Mouse (Mus musculus): ENCODE data around the gene Gm45716. TPM values are rescaled to one million over a fixed set of nuclear protein-coding genes. Genes with fewer than 3 reads are reported as not detected.

Gm45716 gene
- polyA plus RNA-seq, 1 experiment from 2014 or later = 17.7 TPM

DNA sequence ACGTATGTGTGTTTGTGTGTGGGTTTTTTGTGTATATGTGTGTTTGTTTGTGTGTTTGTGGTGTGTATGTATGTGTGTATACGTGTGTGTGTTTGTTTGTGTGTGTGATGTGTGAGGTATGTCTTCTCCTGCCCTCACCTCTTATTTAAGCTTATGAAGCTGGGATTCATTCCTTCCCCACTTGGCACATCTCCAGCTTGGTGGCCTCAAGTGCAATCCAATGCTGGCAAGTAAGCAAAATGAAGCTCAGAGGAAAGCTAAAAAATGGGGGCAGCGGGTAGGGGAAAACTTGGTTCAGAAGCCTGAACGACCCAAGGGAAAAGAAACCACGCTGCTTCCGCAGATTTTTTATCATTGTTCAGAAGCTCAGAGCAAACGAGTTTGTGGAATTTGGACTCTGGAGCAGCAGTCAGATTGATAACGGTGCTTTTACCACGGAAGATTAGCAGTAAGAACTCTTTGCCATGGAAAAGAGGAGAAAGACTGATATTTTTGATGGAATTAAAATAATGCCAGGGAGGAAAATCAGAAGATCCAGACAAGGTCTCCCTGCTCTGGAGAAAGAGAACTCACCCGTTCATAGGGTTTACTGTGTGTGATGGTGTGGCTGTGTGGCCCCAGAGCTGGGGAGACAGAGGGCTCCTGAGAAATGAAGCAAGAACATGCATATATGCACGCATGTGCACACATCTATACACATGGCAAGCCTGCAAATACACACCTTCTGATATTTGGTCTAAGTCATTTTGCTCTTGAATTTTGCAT, 8.5 kb downstream of the Gm45716 start:
- DNase-seq (ENCODE audit: low spot score) (no peak), ATAC-seq (ENCODE audit: insufficient read depth, low FRiP score, low TSS enrichment) (no peak)
- H3K27me3 ChIP-seq (ENCODE audit: control insufficient read depth, insufficient read depth, low read length) = no peaks in the 10 kb centered on the region
- H3K36me3 ChIP-seq (ENCODE audit: control insufficient read depth, insufficient read depth, low read length) = no peaks in the 10 kb centered on the region
- H3K9ac ChIP-seq (ENCODE audit: low read length) = no peak overlapping the region
- no peak overlapping the region for H3K4me2 ChIP-seq (ENCODE audit: low read depth)
- no peaks in the 10 kb centered on the region for H3K9me3 ChIP-seq (ENCODE audit: control insufficient read depth, low read length)
- H3K27ac ChIP-seq (ENCODE audit: low read depth, low read length) = no peak overlapping the region
- 86% methylated on average over 11 of the region's 11 CpGs for WGBS
- no peak overlapping the region for H3K4me3 ChIP-seq (ENCODE audit: low read depth, low read length)
- H3K4me1 ChIP-seq (ENCODE audit: control insufficient read depth, insufficient read depth, low read length) = no peaks in the 10 kb centered on the region

DNA sequence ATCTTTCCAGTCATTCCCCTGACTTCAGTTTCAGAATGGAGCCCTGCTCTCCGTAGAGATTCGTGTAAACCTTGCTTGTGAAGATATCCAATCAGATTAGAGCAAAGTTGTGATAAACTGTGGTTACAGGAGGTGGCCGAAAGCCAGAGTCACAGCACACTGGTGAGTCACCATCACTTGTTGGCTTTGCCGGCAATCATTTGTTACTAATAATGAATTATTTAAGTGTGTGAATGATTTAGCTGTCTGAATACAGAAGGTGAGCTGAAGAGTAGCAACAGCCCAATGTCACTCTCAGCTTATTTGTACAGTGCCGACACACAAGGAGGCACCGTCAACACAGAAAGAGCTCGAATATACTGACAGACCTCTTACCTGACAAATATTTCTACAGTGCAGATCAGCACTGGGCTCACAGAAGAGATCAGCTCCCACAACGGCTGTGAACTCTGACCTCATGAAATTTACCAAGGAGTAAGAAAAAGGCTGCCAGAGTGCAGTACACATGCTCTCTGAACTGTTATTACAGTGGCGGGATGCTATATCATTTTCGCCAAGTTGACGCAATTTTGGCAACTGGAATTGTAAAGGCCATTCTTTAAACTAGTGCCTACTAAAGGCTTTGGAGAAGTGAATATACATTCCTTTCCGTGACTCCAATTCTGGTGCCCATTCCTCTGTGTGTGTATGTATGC, 9.2 kb downstream of the Gm45716 start:
- H3K36me3 ChIP-seq (ENCODE audit: control insufficient read depth, insufficient read depth, low read length) = no peaks in the 10 kb centered on the region
- no peak overlapping the region for H3K9ac ChIP-seq (ENCODE audit: low read length)
- DNase-seq (ENCODE audit: low spot score) (no peak), ATAC-seq (ENCODE audit: insufficient read depth, low FRiP score, low TSS enrichment) (no peak)
- no peak overlapping the region for H3K4me2 ChIP-seq (ENCODE audit: low read depth)
- H3K4me3 ChIP-seq (ENCODE audit: low read depth, low read length) = no peak overlapping the region
- H3K4me1 ChIP-seq (ENCODE audit: control insufficient read depth, insufficient read depth, low read length) = no peaks in the 10 kb centered on the region
- no peak overlapping the region for H3K27ac ChIP-seq (ENCODE audit: low read depth, low read length)
- WGBS = 90% methylated on average over 12 of the region's 12 CpGs
- no peaks in the 10 kb centered on the region for H3K9me3 ChIP-seq (ENCODE audit: control insufficient read depth, low read length)
- no peaks in the 10 kb centered on the region for H3K27me3 ChIP-seq (ENCODE audit: control insufficient read depth, insufficient read depth, low read length)

DNA sequence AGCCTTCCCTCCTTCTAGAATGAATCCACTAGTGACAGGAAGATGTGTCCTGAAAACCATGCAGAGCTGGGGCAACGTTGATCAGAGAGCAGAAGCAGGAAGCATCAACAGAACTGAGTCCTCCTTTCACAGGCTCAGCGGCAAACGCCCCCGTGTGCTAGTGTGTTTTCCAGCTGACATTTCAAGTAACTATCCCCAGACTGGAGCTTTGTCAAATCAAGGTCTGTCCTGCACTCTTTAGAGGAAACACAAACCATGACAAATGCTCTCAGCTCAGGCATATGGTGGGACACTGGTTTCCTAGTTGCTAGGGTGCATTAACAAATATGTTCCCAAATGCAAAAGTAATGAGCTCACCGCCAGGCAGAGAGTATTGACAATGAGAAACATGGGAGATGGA, 10.6 kb downstream of the Gm45716 start:
- WGBS = 54% methylated on average over 5 of the region's 5 CpGs
- Histone ChIP-seq H3K9ac (ENCODE audit: low read length) (no peak overlapping the region), H3K4me2 (ENCODE audit: low read depth) (no peak overlapping the region), H3K4me3 (ENCODE audit: low read depth, low read length) (no peak overlapping the region), H3K27me3 (ENCODE audit: control insufficient read depth, insufficient read depth, low read length) (no peaks in the 10 kb centered on the region), H3K4me1 (ENCODE audit: control insufficient read depth, insufficient read depth, low read length) (no peaks in the 10 kb centered on the region), H3K27ac (ENCODE audit: low read depth, low read length) (no peak overlapping the region), H3K36me3 (ENCODE audit: control insufficient read depth, insufficient read depth, low read length) (no peaks in the 10 kb centered on the region), H3K9me3 (ENCODE audit: control insufficient read depth, low read length) (no peaks in the 10 kb centered on the region)
- DNase-seq (ENCODE audit: low spot score) (no peak), ATAC-seq (ENCODE audit: insufficient read depth, low FRiP score, low TSS enrichment) (no peak)

DNA sequence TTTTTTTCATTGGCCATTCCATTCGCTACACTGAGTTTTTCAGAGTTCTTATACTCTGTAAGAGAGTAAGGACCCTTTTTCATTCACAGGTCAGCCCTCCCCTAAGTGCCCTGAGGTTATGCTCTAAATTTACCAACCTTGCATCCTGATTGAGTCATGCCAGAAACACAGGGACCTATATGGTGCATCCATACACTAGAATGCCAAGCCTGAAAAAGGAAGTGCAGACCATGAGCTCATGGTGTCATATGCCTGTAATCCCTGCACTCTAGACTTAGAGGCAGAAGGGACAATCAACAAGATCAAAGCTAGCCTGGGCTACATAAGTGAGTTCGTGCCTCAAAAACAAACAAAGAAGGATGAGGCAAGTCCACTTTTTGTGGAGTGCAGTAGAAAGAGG, 13.3 kb downstream of the Gm45716 start:
- Histone ChIP-seq H3K27ac (ENCODE audit: low read depth, low read length) (no peak overlapping the region), H3K36me3 (ENCODE audit: control insufficient read depth, insufficient read depth, low read length) (no peaks in the 10 kb centered on the region), H3K4me3 (ENCODE audit: low read depth, low read length) (no peak overlapping the region), H3K4me1 (ENCODE audit: control insufficient read depth, insufficient read depth, low read length) (no peaks in the 10 kb centered on the region), H3K4me2 (ENCODE audit: low read depth) (no peak overlapping the region), H3K9ac (ENCODE audit: low read length) (no peak overlapping the region), H3K9me3 (ENCODE audit: control insufficient read depth, low read length) (no peaks in the 10 kb centered on the region), H3K27me3 (ENCODE audit: control insufficient read depth, insufficient read depth, low read length) (no peaks in the 10 kb centered on the region)
- WGBS = 90% methylated on average over 2 of the region's 2 CpGs
- ATAC-seq (ENCODE audit: insufficient read depth, low FRiP score, low TSS enrichment) = no peak
- no peak for DNase-seq (ENCODE audit: low spot score)

- DNase-seq (ENCODE audit: low spot score) (no peak), ATAC-seq (ENCODE audit: insufficient read depth, low FRiP score, low TSS enrichment) (no peak)
- Histone ChIP-seq H3K27me3 (ENCODE audit: control insufficient read depth, insufficient read depth, low read length) (no peaks in the 10 kb centered on the region), H3K4me2 (ENCODE audit: low read depth) (no peak overlapping the region), H3K4me1 (ENCODE audit: control insufficient read depth, insufficient read depth, low read length) (no peaks in the 10 kb centered on the region), H3K4me3 (ENCODE audit: low read depth, low read length) (no peak overlapping the region), H3K9me3 (ENCODE audit: control insufficient read depth, low read length) (no peaks in the 10 kb centered on the region), H3K9ac (ENCODE audit: low read length) (no peak overlapping the region), H3K27ac (ENCODE audit: low read depth, low read length) (no peak overlapping the region), H3K36me3 (ENCODE audit: control insufficient read depth, insufficient read depth, low read length) (no peaks in the 10 kb centered on the region)
- WGBS = 65% methylated on average over 7 of the region's 7 CpGs
These were observed 26.8 kb downstream of the Gm45716 start for GRCm38 (mm10) chr11:90214246-90214645.

DNA sequence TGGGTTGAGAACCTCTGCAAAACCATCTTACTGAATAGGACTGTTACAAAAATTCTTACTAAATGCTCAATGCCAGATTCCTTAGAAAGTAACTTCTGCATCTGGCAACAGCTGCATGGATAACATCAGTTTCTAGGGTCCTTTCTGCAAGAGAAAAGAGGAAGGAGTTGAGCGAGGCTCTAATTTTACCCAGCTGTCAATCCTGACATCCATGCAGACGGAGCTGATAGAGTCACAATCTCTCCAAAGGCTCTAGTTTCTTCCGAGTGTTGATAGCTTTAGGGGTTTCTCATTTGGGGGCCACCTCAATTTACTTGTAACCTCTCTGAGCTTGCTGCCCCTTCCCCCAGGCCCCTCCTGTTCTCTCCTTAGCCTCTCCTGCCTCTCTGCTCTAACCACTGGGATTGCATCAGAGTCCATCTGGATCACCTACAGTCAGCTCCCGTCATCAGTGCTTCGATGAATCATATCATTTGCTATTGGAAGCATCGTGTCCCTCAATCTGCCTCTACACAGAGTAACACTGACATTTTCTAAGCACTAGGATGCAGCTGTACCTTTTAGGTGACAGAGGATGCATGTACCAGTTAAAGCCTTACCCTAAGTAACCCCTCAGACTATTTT, 32.7 kb downstream of the Gm45716 start:
- no peak overlapping the region for H3K4me2 ChIP-seq (ENCODE audit: low read depth)
- no peaks in the 10 kb centered on the region for H3K27me3 ChIP-seq (ENCODE audit: control insufficient read depth, insufficient read depth, low read length)
- no peaks in the 10 kb centered on the region for H3K36me3 ChIP-seq (ENCODE audit: control insufficient read depth, insufficient read depth, low read length)
- H3K4me3 ChIP-seq (ENCODE audit: low read depth, low read length) = no peak overlapping the region
- DNase-seq (ENCODE audit: low spot score) = no peak
- WGBS = 74% methylated on average over 6 of the region's 6 CpGs
- no peak for ATAC-seq (ENCODE audit: insufficient read depth, low FRiP score, low TSS enrichment)
- no peaks in the 10 kb centered on the region for H3K9me3 ChIP-seq (ENCODE audit: control insufficient read depth, low read length)
- H3K4me1 ChIP-seq (ENCODE audit: control insufficient read depth, insufficient read depth, low read length) = no peaks in the 10 kb centered on the region
- H3K9ac ChIP-seq (ENCODE audit: low read length) = no peak overlapping the region
- H3K27ac ChIP-seq (ENCODE audit: low read depth, low read length) = no peak overlapping the region

GRCm38 (mm10) chr11:90220750-90221149, 33.3 kb downstream of the Gm45716 start:
- no peaks in the 10 kb centered on the region for H3K9me3 ChIP-seq (ENCODE audit: control insufficient read depth, low read length)
- H3K4me2 ChIP-seq (ENCODE audit: low read depth) = no peak overlapping the region
- H3K27ac ChIP-seq (ENCODE audit: low read depth, low read length) = no peak overlapping the region
- WGBS = 24% methylated on average over 2 of the region's 2 CpGs
- ATAC-seq (ENCODE audit: insufficient read depth, low FRiP score, low TSS enrichment) (no peak), DNase-seq (ENCODE audit: low spot score) (no peak)
- no peak overlapping the region for H3K9ac ChIP-seq (ENCODE audit: low read length)
- no peaks in the 10 kb centered on the region for H3K27me3 ChIP-seq (ENCODE audit: control insufficient read depth, insufficient read depth, low read length)
- H3K36me3 ChIP-seq (ENCODE audit: control insufficient read depth, insufficient read depth, low read length) = no peaks in the 10 kb centered on the region
- no peak overlapping the region for H3K4me3 ChIP-seq (ENCODE audit: low read depth, low read length)
- no peaks in the 10 kb centered on the region for H3K4me1 ChIP-seq (ENCODE audit: control insufficient read depth, insufficient read depth, low read length)

DNA sequence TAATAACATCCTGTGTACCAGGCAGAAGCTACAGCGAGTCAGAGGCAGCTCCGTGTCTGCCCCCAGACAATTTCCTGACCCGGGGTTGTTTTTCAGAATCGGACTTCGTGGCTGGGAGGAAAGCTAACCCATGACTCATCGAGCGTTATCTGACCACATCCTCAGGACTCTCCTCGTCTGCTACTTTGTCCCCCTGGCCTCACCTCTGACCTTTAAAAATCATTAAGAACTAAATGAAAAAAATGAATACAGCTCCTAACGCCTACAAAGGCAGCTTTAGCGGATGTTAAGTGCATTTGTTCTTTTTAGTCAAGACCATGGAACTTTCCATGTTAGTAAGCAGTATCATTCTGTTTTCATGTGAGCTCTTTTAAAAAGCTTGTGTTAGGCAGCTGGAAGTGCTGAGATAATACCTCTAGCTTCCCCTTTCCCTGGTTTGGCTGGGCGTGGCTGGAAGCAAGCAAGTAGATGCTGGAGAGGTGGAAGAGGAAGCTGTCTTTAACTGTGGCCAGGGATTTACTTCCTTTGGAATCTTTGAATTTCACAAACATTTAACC, 37.5 kb downstream of the Gm45716 start:
- 75% methylated on average over 11 of the region's 11 CpGs for WGBS
- H3K27me3 ChIP-seq (ENCODE audit: control insufficient read depth, insufficient read depth, low read length) = no peaks in the 10 kb centered on the region

More for the DNA sequence above, 37.5 kb downstream of the Gm45716 start:
- no peaks in the 10 kb centered on the region for H3K36me3 ChIP-seq (ENCODE audit: control insufficient read depth, insufficient read depth, low read length)
- H3K4me3 ChIP-seq (ENCODE audit: low read depth, low read length) = no peak overlapping the region
- H3K27ac ChIP-seq (ENCODE audit: low read depth, low read length) = no peak overlapping the region
- H3K4me1 ChIP-seq (ENCODE audit: control insufficient read depth, insufficient read depth, low read length) = no peaks in the 10 kb centered on the region
- no peak overlapping the region for H3K9ac ChIP-seq (ENCODE audit: low read length)
- ATAC-seq (ENCODE audit: insufficient read depth, low FRiP score, low TSS enrichment) (no peak), DNase-seq (ENCODE audit: low spot score) (no peak)
- H3K9me3 ChIP-seq (ENCODE audit: control insufficient read depth, low read length) = no peaks in the 10 kb centered on the region
- no peak overlapping the region for H3K4me2 ChIP-seq (ENCODE audit: low read depth)

Measured in neural tube, embryonic 11.5 days (tissue).